Mouse (Mus musculus) left cerebral cortex, postnatal 4 days (tissue): ENCODE measurements around the gene Myh1. TPM values are rescaled to one million over a fixed set of nuclear protein-coding genes. Genes with fewer than 3 reads are reported as not detected.

Experiments
- DNase-seq: peaks from one replicate; pipeline ENCODE4 v3.0.0-alpha.2; 2022
- intact Hi-C: fragments of 180-260 bp; cut with DNase I; formaldehyde crosslinking; loops from one replicate; pipeline ENCODE4 v1.15.1; 2025
- total RNA-seq, 2 experiments: library from RNA; stranded (reverse); gene quantifications; 2 replicates each; pipeline ENCODE4 v1.2.3; 2021

Myh1 gene
- total RNA-seq, 2 experiments from 2014 or later: 0.30 to 0.32 TPM

GRCm38 (mm10) chr11:67229946-67230345 lies 30.1 kb downstream of the Myh1 start:
- intact Hi-C loops: loop anchor here (5.0 kb wide), 1 partner anchor 118 kb away; no protein-coding TSS in a partner anchor
- DNase-seq: no peak

GRCm38 (mm10) chr11:67235639-67236358 lies 35.9 kb downstream of the Myh1 start:
- peak; percentile 50 for DNase-seq
- intact Hi-C loops: no loop called here

- intact Hi-C loops: no loop called here
- DNase-seq: no peak
Observed at GRCm38 (mm10) chr11:67236799-67237198, 36.9 kb downstream of the Myh1 start.

- intact Hi-C loops: no loop called here
- no peak for DNase-seq
Observed at GRCm38 (mm10) chr11:67237481-67238079, 37.7 kb downstream of the Myh1 start, which contains the start of gene Myh4. TSS of gene Myh4 (plus strand) at chr11:67238029.

- intact Hi-C loops: no loop called here
- no peak for DNase-seq
Observed at GRCm38 (mm10) chr11:67241051-67241450, 41.2 kb downstream of the Myh1 start.

GRCm38 (mm10) chr11:67253691-67254090 lies 53.8 kb downstream of the Myh1 start:
- no peak for DNase-seq
- intact Hi-C loops: no loop called here

GRCm38 (mm10) chr11:67257048-67257447 lies 57.2 kb downstream of the Myh1 start:
- intact Hi-C loops: no loop called here
- no peak for DNase-seq

- intact Hi-C loops: no loop called here
- DNase-seq: no peak
Observed at GRCm38 (mm10) chr11:67260956-67261355, 61.1 kb downstream of the Myh1 start.

Other genes with a start within 250 kb of the Myh1 start
- gene Tmem238l, start 243.4 kb upstream of the Myh1 start, total RNA-seq: not detected
- under 1 TPM; 0.52 to 0.74 TPM for gene Tmem220, start 174.9 kb upstream of the Myh1 start, total RNA-seq
- gene Adprm, start 147.5 kb upstream of the Myh1 start, total RNA-seq: 10 to 100 TPM; 24.1 to 26.2 TPM
- 10 to 100 TPM in 1 of 2 experiments, 1 to 10 TPM in 1; 9.9 to 12.0 TPM for gene Sco1, start 147.4 kb upstream of the Myh1 start, total RNA-seq
- 1 to 10 TPM; 2.2 to 2.4 TPM for gene Myh3, start 121.8 kb upstream of the Myh1 start, total RNA-seq
- gene Myh2, start 29.0 kb upstream of the Myh1 start, total RNA-seq: under 1 TPM; 0.48 to 0.56 TPM
- gene Myh4, start 38.0 kb downstream of the Myh1 start, total RNA-seq: under 1 TPM; 0.28 to 0.34 TPM
- under 1 TPM; 0.64 to 0.89 TPM for gene Myh8, start 77.1 kb downstream of the Myh1 start, total RNA-seq
- gene Myh13, start 121.6 kb downstream of the Myh1 start, total RNA-seq: under 1 TPM; 0.14 to 0.28 TPM